Mouse (Mus musculus): ENCODE results near the gene Iqgap2.

The Iqgap2 gene

GRCm38 (mm10) chr13:95778761-95779161 lies 113.0 kb downstream of the Iqgap2 start:
- DNase-seq (ENCODE audit: low read depth, low spot score), result no peak

GRCm38 (mm10) chr13:95777651-95778391 lies 113.9 kb downstream of the Iqgap2 start:
- no peak for DNase-seq (ENCODE audit: low read depth, low spot score)

GRCm38 (mm10) chr13:95777237-95777636 lies 114.5 kb downstream of the Iqgap2 start:
- DNase-seq (ENCODE audit: low read depth, low spot score), result peak; percentile 11

GRCm38 (mm10) chr13:95774966-95775696 lies 116.6 kb downstream of the Iqgap2 start:
- no peak for DNase-seq (ENCODE audit: low read depth, low spot score)

GRCm38 (mm10) chr13:95765017-95765416 lies 126.7 kb downstream of the Iqgap2 start:
- no peak for DNase-seq (ENCODE audit: low read depth, low spot score)

GRCm38 (mm10) chr13:95763876-95764517 lies 127.7 kb downstream of the Iqgap2 start:
- no peak for DNase-seq (ENCODE audit: low read depth, low spot score)

GRCm38 (mm10) chr13:95759810-95760209 lies 131.9 kb downstream of the Iqgap2 start:
- no peak for DNase-seq (ENCODE audit: low read depth, low spot score)

GRCm38 (mm10) chr13:95754285-95754684 lies 137.4 kb downstream of the Iqgap2 start:
- DNase-seq (ENCODE audit: low read depth, low spot score), result no peak

- peak; percentile 34 for DNase-seq (ENCODE audit: low read depth, low spot score)
Measured at GRCm38 (mm10) chr13:95752386-95752785, 139.3 kb downstream of the Iqgap2 start.

- DNase-seq (ENCODE audit: low read depth, low spot score), result no peak
Measured at GRCm38 (mm10) chr13:95747541-95747940, 144.2 kb downstream of the Iqgap2 start.

- DNase-seq (ENCODE audit: low read depth, low spot score), result no peak
Measured at GRCm38 (mm10) chr13:95747101-95747500, 144.6 kb downstream of the Iqgap2 start.

GRCm38 (mm10) chr13:95746509-95746908 lies 145.2 kb downstream of the Iqgap2 start:
- peak; percentile 30 for DNase-seq (ENCODE audit: low read depth, low spot score)

- no peak for DNase-seq (ENCODE audit: low read depth, low spot score)
Measured at GRCm38 (mm10) chr13:95745451-95745850, 146.3 kb downstream of the Iqgap2 start.

- no peak for DNase-seq (ENCODE audit: low read depth, low spot score)
Measured at GRCm38 (mm10) chr13:95742881-95743466, 148.7 kb downstream of the Iqgap2 start.

- DNase-seq (ENCODE audit: low read depth, low spot score), result no peak
Measured at GRCm38 (mm10) chr13:95741813-95742689, 149.7 kb downstream of the Iqgap2 start.

GRCm38 (mm10) chr13:95739651-95740050 lies 152.1 kb downstream of the Iqgap2 start:
- no peak for DNase-seq (ENCODE audit: low read depth, low spot score)

- no peak for DNase-seq (ENCODE audit: low read depth, low spot score)
Measured at GRCm38 (mm10) chr13:95730491-95730890, 161.2 kb downstream of the Iqgap2 start.

GRCm38 (mm10) chr13:95719320-95720232 lies 172.1 kb downstream of the Iqgap2 start:
- peak; percentile 49 for DNase-seq (ENCODE audit: low read depth, low spot score)

GRCm38 (mm10) chr13:95715356-95715755 lies 176.4 kb downstream of the Iqgap2 start:
- no peak for DNase-seq (ENCODE audit: low read depth, low spot score)
